Mouse (Mus musculus) limb, embryonic 11.5 days (tissue): ENCODE measurements at regions not wholly inside any gene's neighbourhood (a gene's known extent, or its start where the extent isn't known, plus 50 kb on each side); places are given as distances from the start of the nearest gene placed in this dataset.

Experiments used
- ATAC-seq: fragments of 200-750 bp; cut with Nextera tagmentation; 2 replicates; pipeline ENCODE4 v1.8.0; 2017; ENCODE audit warnings: low read depth; ENCODE audit not compliant: insufficient number of reproducible peaks, low FRiP score, low TSS enrichment
- DNase-seq: peaks from one replicate; pipeline ENCODE4 v3.0.0-alpha.2; 2015; ENCODE audit warnings: low spot score
- H3K27ac ChIP-seq: fragments of 300-500 bp; sonication (generic); replicated peaks from 2 replicates; pipeline ENCODE4 v1.5.1; 2014; ENCODE audit warnings: low read depth, mild to moderate bottlenecking, low read length
- H3K27me3 ChIP-seq: fragments of 300-500 bp; sonication (generic); 2 replicates; pipeline ENCODE4 v1.6.1; 2014; ENCODE audit warnings: mild to moderate bottlenecking, low read length, mixed read lengths; ENCODE audit not compliant: control insufficient read depth, insufficient read depth
- H3K36me3 ChIP-seq: fragments of 300-500 bp; sonication (generic); 2 replicates; pipeline ENCODE4 v1.6.1; 2014; ENCODE audit warnings: mild to moderate bottlenecking, low read length, moderate library complexity, mixed read lengths; ENCODE audit not compliant: control insufficient read depth, insufficient read depth
- H3K4me1 ChIP-seq: fragments of 300-500 bp; sonication (generic); 2 replicates; pipeline ENCODE4 v1.6.1; 2014; ENCODE audit warnings: low read length, mixed read lengths; ENCODE audit not compliant: control insufficient read depth, insufficient read depth
- H3K4me2 ChIP-seq: fragments of 300-500 bp; sonication (generic); 2 replicates; pipeline ENCODE4 v1.6.1; 2014; ENCODE audit warnings: low read depth, mild to moderate bottlenecking, moderate library complexity; ENCODE audit not compliant: severe bottlenecking
- H3K4me3 ChIP-seq: fragments of 300-500 bp; sonication (generic); 2 replicates; pipeline ENCODE4 v1.5.1; 2014; ENCODE audit warnings: low read depth, low read length
- H3K9ac ChIP-seq: fragments of 300-500 bp; sonication (generic); 2 replicates; pipeline ENCODE4 v1.6.1; 2014; ENCODE audit warnings: mild to moderate bottlenecking, low read length
- H3K9me3 ChIP-seq: fragments of 300-500 bp; sonication (generic); 2 replicates; pipeline ENCODE4 v1.6.1; 2016; ENCODE audit warnings: low read length; ENCODE audit not compliant: control insufficient read depth
- WGBS: fragments of 180-500 bp; shearing (Covaris S2); extraction: QIAGEN DNeasy Blood & Tissue Kit; methylation state at CpG from one replicate; pipeline ENCODE4 v1.1.7; 2014; 5-methylcytosine and 5-hydroxymethylcytosine counted together

DNA sequence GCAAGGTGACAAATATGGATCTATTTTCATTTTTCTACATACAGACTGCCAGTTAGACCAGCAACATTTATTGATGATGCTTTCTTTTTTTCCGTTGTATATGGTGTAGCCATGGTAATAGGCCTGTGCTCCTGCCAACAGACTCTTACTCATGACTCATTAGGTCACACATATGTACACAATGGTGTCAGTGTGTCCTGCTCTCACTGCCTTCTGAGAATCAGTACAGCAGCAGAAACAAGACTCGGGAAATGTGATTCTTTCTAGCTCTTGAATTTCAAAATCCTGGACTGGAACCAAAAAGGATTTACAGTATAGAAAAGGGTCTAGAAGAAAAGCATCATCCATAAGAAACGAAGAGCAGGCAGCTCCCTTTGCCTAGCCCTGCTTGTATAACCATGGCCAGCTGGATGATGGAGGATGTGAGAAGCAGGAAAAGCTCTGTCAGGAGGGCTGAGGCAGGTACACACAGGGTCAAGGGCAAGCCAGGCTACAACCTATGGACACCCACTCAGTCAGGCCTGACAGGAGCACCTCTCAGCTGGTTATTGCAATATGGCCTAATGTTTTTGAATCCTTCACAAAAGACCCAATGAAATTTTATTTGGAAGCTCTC, 132.2 kb downstream of the Tmem17 start:
- DNase-seq, result no peak
- Histone ChIP-seq H3K27ac (no peak overlapping the region), H3K9me3 (no peaks in the 10 kb centered on the region), H3K36me3 (no peaks in the 10 kb centered on the region), H3K4me3 (no peak overlapping the region), H3K27me3 (no peaks in the 10 kb centered on the region), H3K4me2 (no peak overlapping the region), H3K4me1 (no peaks in the 10 kb centered on the region), H3K9ac (no peak overlapping the region)
- no peak for ATAC-seq
- WGBS, result 71% methylated on average over 3 of the region's 3 CpGs

DNA sequence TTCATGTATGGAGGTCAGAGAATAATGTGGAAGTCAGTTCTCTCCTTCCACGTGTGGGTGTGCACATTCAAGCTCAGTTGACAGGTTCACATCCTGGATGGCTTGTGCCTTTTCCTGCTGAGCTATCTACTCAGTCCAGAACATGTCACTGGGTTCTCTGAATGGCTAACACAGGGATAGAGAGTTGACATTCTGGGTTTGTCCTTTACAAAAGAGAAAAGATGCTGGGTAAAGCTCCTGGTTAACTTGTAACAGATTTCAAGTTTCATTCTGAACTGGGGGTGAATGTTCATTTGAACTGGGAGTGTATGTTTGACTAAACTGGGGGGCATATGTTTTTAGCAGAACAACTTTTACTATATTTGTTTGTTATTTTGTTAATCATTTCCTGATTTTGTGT, 133.0 kb downstream of the Tmem17 start:
- H3K9ac ChIP-seq, result no peak overlapping the region
- no peaks in the 10 kb centered on the region for H3K27me3 ChIP-seq
- ATAC-seq, result no peak
- no peaks in the 10 kb centered on the region for H3K36me3 ChIP-seq
- DNase-seq, result no peak
- no peaks in the 10 kb centered on the region for H3K9me3 ChIP-seq
- H3K4me1 ChIP-seq, result no peaks in the 10 kb centered on the region
- H3K4me3 ChIP-seq, result no peak overlapping the region
- WGBS, result 82% methylated on average over 1 of the region's 1 CpGs
- no peak overlapping the region for H3K4me2 ChIP-seq
- H3K27ac ChIP-seq, result no peak overlapping the region

DNA sequence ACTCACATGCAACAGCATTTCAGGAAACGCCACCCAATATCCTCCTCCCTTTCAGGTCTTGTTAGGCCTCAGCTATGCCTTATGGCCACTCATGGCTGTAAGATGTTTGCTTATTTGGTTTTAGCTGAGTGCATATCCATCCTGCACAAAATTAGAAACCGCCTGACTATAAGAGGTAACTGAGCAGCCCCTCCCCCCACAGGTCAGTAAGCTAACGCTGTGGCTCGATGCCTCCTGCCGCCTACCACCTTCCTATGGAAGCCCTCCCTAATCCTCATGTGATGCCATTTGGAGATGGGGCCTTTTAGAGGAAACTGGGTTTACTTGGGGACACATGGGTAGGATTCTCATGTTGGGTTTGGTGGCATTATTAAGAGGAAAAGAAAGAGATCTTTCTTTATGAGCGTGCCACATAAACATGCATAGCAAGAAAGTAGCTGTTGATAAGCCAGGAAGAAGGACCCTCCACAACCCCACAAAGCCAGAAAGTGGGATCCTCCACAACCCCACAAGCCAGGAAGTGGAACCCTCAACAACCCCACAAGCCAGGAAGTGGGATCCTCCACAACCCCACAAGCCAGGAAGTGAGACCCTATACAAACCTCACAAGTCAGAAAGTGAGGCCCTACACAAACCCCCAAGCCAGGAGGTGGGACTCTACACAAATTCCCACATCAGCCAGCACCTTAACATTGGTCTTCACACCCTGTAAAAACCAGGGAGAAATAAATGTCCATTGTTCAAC, 134.5 kb downstream of the Tmem17 start:
- no peak for ATAC-seq

DNA sequence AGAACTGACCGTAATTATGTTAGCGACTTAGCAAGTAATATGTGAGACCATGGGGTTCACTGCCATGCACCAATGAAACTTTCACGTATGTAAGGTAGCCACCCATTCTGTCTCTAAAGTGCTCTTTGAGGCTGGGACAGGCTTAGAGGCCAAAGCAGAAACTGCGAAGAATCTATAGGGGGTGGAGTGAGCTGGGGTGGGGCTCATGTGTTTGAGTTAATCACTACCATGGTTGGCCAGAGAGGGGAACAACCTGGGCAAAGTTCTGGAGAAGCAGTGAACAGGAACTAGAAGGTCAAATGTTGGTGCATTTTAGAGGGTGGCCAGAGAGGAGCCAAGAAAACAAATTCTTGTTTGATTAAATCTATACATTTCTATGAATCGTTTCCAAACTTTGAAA, 136.4 kb downstream of the Tmem17 start:
- Histone ChIP-seq H3K27me3 (no peaks in the 10 kb centered on the region), H3K9me3 (no peaks in the 10 kb centered on the region), H3K4me1 (no peaks in the 10 kb centered on the region), H3K36me3 (no peaks in the 10 kb centered on the region), H3K4me3 (no peak overlapping the region), H3K4me2 (no peak overlapping the region), H3K9ac (no peak overlapping the region), H3K27ac (no peak overlapping the region)
- 89% methylated on average over 5 of the region's 5 CpGs for WGBS
- ATAC-seq (no peak), DNase-seq (no peak)

More for the DNA sequence above, 134.5 kb downstream of the Tmem17 start:
- Histone ChIP-seq H3K4me1 (no peaks in the 10 kb centered on the region), H3K27ac (no peak overlapping the region), H3K4me2 (no peak overlapping the region), H3K36me3 (no peaks in the 10 kb centered on the region), H3K9me3 (no peaks in the 10 kb centered on the region), H3K27me3 (no peaks in the 10 kb centered on the region), H3K9ac (no peak overlapping the region), H3K4me3 (no peak overlapping the region)
- DNase-seq, result no peak
- WGBS, result 84% methylated on average over 6 of the region's 6 CpGs

DNA sequence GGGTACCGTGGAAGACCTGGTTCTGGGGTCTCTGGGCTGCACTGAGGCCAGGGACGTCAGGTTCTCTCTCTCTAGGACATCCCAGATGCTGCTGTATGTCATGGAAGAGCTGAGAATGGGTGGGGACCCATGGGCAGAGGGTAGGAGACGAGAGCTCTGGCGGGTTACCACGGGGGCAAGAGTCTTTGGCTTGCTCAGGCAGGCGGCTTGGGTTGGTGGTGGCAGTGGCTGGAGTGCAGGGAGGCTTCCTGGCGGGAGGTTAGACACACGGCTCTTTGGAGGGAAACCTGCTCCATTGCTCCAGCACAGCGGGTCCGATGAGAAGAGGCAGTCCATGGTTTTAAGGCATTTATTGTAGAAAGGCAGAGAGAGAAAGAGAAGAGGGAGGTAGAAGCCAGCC, 138.9 kb downstream of the Tmem17 start:
- H3K9ac ChIP-seq, result no peak overlapping the region
- H3K9me3 ChIP-seq, result no peaks in the 10 kb centered on the region
- H3K27ac ChIP-seq, result no peak overlapping the region
- H3K4me1 ChIP-seq, result no peaks in the 10 kb centered on the region
- no peak overlapping the region for H3K4me3 ChIP-seq
- no peak overlapping the region for H3K4me2 ChIP-seq
- no peaks in the 10 kb centered on the region for H3K27me3 ChIP-seq
- H3K36me3 ChIP-seq, result no peaks in the 10 kb centered on the region
- DNase-seq, result no peak
- 87% methylated on average over 10 of the region's 10 CpGs for WGBS
- ATAC-seq, result no peak

DNA sequence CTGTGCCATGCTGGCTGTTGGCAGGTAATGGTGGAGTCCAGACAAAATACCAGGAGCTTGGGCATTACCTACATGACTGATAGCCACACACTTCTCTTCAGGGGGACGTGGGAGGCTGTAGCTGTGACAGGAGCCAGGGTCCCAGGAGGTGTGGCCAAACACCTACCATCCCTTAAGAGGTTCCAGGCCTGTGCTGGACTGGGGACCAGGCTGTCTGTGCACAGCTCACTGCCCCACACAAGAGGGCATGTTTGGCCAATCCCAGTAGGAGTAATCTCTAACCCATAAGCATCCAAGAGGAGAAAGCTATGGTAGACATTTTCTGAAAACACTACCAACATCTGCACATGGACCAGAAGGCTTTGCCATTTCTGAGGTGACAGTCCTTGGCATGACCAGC, 139.4 kb downstream of the Tmem17 start:
- no peak overlapping the region for H3K27ac ChIP-seq
- no peaks in the 10 kb centered on the region for H3K27me3 ChIP-seq
- H3K9me3 ChIP-seq, result no peaks in the 10 kb centered on the region
- H3K4me1 ChIP-seq, result no peaks in the 10 kb centered on the region
- no peak overlapping the region for H3K9ac ChIP-seq
- ATAC-seq (no peak), DNase-seq (no peak)
- no peak overlapping the region for H3K4me3 ChIP-seq
- no peak overlapping the region for H3K4me2 ChIP-seq
- H3K36me3 ChIP-seq, result no peaks in the 10 kb centered on the region
- WGBS, result 77% methylated on average over 1 of the region's 1 CpGs

DNA sequence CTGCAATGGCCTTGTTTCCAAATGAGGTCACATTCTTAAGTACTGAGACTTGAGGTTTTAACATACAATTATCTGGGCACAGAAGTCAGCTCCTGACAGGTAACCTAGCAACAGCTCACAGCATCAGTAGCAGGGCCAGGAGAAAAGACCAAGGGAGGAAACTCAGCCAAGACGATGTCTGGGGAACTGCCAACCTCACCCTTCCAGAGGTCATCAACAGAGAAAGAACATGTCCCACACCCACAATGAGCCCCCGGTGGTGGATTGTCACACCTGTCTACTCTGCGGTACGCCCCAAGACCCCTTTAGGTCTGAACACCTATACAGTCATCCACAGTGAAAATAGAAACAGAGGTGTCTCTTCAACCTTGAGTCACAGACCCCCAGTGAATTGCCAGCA, 140.0 kb downstream of the Tmem17 start:
- Histone ChIP-seq H3K4me3 (no peak overlapping the region), H3K4me2 (no peak overlapping the region), H3K36me3 (no peaks in the 10 kb centered on the region), H3K27ac (no peak overlapping the region), H3K27me3 (no peaks in the 10 kb centered on the region), H3K4me1 (no peaks in the 10 kb centered on the region), H3K9me3 (no peaks in the 10 kb centered on the region), H3K9ac (no peak overlapping the region)
- 81% methylated on average over 4 of the region's 4 CpGs for WGBS
- DNase-seq (no peak), ATAC-seq (no peak)

DNA sequence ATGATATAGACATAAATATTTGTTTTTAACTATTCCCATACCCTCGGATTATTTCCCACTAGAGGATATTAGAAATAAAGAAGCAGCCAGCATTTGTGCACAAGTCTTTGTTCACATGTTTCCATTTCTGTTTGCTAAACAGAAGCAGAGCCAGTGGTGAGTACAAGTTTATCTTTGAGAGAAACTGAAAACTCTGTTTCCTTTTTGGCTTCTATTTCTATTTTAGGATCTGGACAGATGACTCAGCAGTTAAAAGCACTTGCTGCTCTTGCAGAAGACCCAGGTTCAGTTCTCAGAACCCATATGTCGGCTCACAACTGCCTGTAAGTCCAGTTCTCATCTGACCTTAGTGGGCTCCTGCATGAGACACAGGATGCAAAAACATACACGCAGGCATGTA, 141.0 kb downstream of the Tmem17 start:
- ATAC-seq, result no peak
- WGBS, result 81% methylated on average over 3 of the region's 3 CpGs
- Histone ChIP-seq H3K27ac (no peak overlapping the region), H3K4me1 (no peaks in the 10 kb centered on the region), H3K9me3 (no peaks in the 10 kb centered on the region), H3K4me3 (no peak overlapping the region), H3K9ac (no peak overlapping the region), H3K36me3 (no peaks in the 10 kb centered on the region), H3K4me2 (no peak overlapping the region), H3K27me3 (no peaks in the 10 kb centered on the region)
- no peak for DNase-seq

DNA sequence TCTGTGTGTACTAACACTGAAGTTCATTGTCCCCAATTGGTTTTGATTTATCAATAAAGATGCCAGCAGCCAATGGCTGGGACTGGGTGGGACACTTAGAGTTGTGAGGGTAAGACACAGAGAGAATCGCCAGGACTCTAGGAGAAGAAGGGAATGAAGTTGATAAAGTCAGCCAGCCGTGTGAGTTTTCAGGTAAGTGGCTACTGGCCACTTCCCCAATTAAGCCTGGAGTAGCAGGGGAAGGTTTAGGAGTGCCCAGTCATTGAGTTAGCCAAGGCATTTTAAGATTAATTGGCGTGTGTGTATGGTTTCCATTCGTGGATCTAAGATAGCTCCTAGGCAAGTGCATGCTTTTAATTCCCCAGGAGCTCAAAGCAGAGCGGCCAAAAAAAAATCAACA, 141.5 kb downstream of the Tmem17 start:
- Histone ChIP-seq H3K9ac (no peak overlapping the region), H3K27me3 (no peaks in the 10 kb centered on the region), H3K4me1 (no peaks in the 10 kb centered on the region), H3K36me3 (no peaks in the 10 kb centered on the region), H3K4me2 (no peak overlapping the region), H3K27ac (no peak overlapping the region), H3K4me3 (no peak overlapping the region), H3K9me3 (no peaks in the 10 kb centered on the region)
- WGBS, result 70% methylated on average over 5 of the region's 5 CpGs
- no peak for ATAC-seq
- no peak for DNase-seq
